Mouse (Mus musculus) adrenal gland, postnatal 36 days (tissue): ENCODE measurements around the gene Csnk2a1. TPM values are rescaled to one million over a fixed set of nuclear protein-coding genes. Genes with fewer than 3 reads are reported as not detected.

Source experiments
- DNase-seq, 2 experiments: peaks; one replicate each; pipeline ENCODE4 v3.0.0; 2021; ENCODE audit warnings: mixed read lengths in 1 of 2
- total RNA-seq, 2 experiments: library from RNA; stranded (reverse); gene quantifications; 2 replicates each; pipeline ENCODE4 v1.2.3; 2021

Csnk2a1 gene
- total RNA-seq, 2 experiments from 2014 or later: 97.8 to 105 TPM

- DNase-seq: peak; percentile 38 to 45
These were observed 98.2 kb downstream of the Csnk2a1 start for GRCm38 (mm10) chr2:152324842-152325241.

- DNase-seq: no peak
These were observed 99.5 kb downstream of the Csnk2a1 start for GRCm38 (mm10) chr2:152326157-152326556.

- DNase-seq: peak; percentile 65
These were observed 100.0 kb downstream of the Csnk2a1 start for GRCm38 (mm10) chr2:152326654-152327053.

GRCm38 (mm10) chr2:152327980-152328379 lies 101.3 kb downstream of the Csnk2a1 start:
- no peak for DNase-seq

GRCm38 (mm10) chr2:152330858-152331423 lies 104.3 kb downstream of the Csnk2a1 start:
- no peak for DNase-seq

Other genes with a start within 250 kb of the Csnk2a1 start
- 1 to 10 TPM; 8.5 to 9.6 TPM for gene Fam110a, start 246.6 kb upstream of the Csnk2a1 start, total RNA-seq
- 1 to 10 TPM; 2.1 to 3.6 TPM for gene Slc52a3, start 230.3 kb upstream of the Csnk2a1 start, total RNA-seq
- 1 to 10 TPM in 1 of 2 experiments, under 1 TPM in 1; 0.13 to 1.1 TPM for gene Scrt2, start 145.3 kb upstream of the Csnk2a1 start, total RNA-seq
- gene Srxn1, start 121.3 kb upstream of the Csnk2a1 start, total RNA-seq: 100 to 1,000 TPM; 264 to 540 TPM
- 1 to 10 TPM; 4.4 to 4.7 TPM for gene Tcf15, start 83.3 kb upstream of the Csnk2a1 start, total RNA-seq
- gene Tbc1d20, start 67.0 kb downstream of the Csnk2a1 start, total RNA-seq: 100 to 1,000 TPM; 125 to 135 TPM
- gene Rbck1, start 105.8 kb downstream of the Csnk2a1 start, total RNA-seq: 10 to 100 TPM; 85.1 to 94.5 TPM
- gene Trib3, start 117.2 kb downstream of the Csnk2a1 start, total RNA-seq: 10 to 100 TPM in 1 of 2 experiments, 1 to 10 TPM in 1; 4.6 to 19.9 TPM
- gene Nrsn2, start 149.8 kb downstream of the Csnk2a1 start, total RNA-seq: 1 to 10 TPM; 2.3 to 2.5 TPM
- 10 to 100 TPM in 1 of 2 experiments, 1 to 10 TPM in 1; 8.3 to 12.9 TPM for gene Sox12, start 171.2 kb downstream of the Csnk2a1 start, total RNA-seq
- 1 to 10 TPM; 6.8 to 8.7 TPM for gene Zcchc3, start 188.2 kb downstream of the Csnk2a1 start, total RNA-seq
- under 1 TPM; 0.17 to 0.26 TPM for gene 6820408C15Rik, start 188.7 kb downstream of the Csnk2a1 start, total RNA-seq
- not detected for gene Defb23, start 237.8 kb downstream of the Csnk2a1 start, total RNA-seq